In the genomic region with DNA sequence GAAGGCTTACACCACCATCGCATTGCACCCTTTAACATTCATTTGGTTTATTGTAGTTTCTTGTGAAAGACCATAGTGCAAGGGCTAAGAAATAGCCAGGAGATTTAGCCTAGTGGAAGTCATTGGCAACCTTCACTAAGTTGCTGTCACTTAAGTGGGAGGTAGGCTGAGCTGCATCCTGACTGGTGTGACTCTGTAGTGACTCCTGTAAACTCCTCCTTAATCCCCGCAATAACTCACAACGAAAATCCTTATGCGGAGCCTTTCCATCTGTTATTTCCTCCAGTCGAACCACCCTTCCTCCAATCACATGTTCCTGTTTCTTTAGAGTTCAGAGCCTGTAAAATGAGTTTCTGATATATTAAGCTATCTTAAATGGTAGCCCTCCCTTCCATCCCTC, we compare ENCODE assay signal across 8 mouse cellular contexts. TPM values are rescaled to one million over a fixed set of nuclear protein-coding genes. Genes with fewer than 3 reads are reported as not detected.
DNase-seq lines count a peak whose midpoint lies in the region; ATAC-seq lines count a peak whose summit lies in the region.

No protein-coding gene starts in this region.

- peak overlapping the region; percentile 100 for H3K27ac ChIP-seq in forebrain, embryonic 16.5 days (ENCODE audit: low read length)
- peak overlapping the region; percentile 100 for H3K27ac ChIP-seq in liver, embryonic 12.5 days
- H3K27ac ChIP-seq in stomach, embryonic 16.5 days (ENCODE audit: low read length), result peak overlapping the region; percentile 100

- no peaks in the 10 kb centered on the region for H3K9me3 ChIP-seq in forebrain, embryonic 16.5 days (ENCODE audit: control insufficient read depth, low read length)
- H3K9me3 ChIP-seq in liver, embryonic 12.5 days (replicated peaks), result no peaks in the 10 kb centered on the region
- H3K9me3 ChIP-seq in stomach, embryonic 16.5 days (replicated peaks; ENCODE audit: control insufficient read depth, low read length), result no peaks in the 10 kb centered on the region

- no peaks in the 10 kb centered on the region for H3K36me3 ChIP-seq in forebrain, embryonic 16.5 days (ENCODE audit: control insufficient read depth, insufficient read depth)
- H3K36me3 ChIP-seq in liver, embryonic 12.5 days, result peaks cover 18% of the 10 kb centered on the region
- no peaks in the 10 kb centered on the region for H3K36me3 ChIP-seq in stomach, embryonic 16.5 days (ENCODE audit: control insufficient read depth, insufficient read depth, low read length)

- H3K4me3 ChIP-seq in forebrain, embryonic 16.5 days (replicated peaks; ENCODE audit: low read length), result peak overlapping the region; percentile 96
- H3K4me3 ChIP-seq in liver, embryonic 12.5 days, result peak overlapping the region; percentile 95
- peak overlapping the region; percentile 85 for H3K4me3 ChIP-seq in stomach, embryonic 16.5 days (replicated peaks; ENCODE audit: low read length)

- peak overlapping the region; percentile 99 for H3K9ac ChIP-seq in forebrain, embryonic 16.5 days (replicated peaks; ENCODE audit: low read depth, low read length)
- H3K9ac ChIP-seq in liver, embryonic 12.5 days, result peak overlapping the region; percentile 97
- H3K9ac ChIP-seq in stomach, embryonic 16.5 days (ENCODE audit: low read length), result peak overlapping the region; percentile 95

- peak; percentile 49 for DNase-seq in kidney, adult 9 months
- DNase-seq in kidney, adult 18-20 months, result no peak
- DNase-seq in MN1 (ENCODE audit: low spot score), result peak; percentile 76
- DNase-seq in spleen, adult 18-20 months, result no peak
- DNase-seq in gastrocnemius, postnatal 10 days, result no peak

- peaks cover 21% of the 10 kb centered on the region for H3K4me1 ChIP-seq in forebrain, embryonic 16.5 days (replicated peaks; ENCODE audit: control insufficient read depth, insufficient read depth, low read length)
- peaks cover 84% of the 10 kb centered on the region for H3K4me1 ChIP-seq in liver, embryonic 12.5 days
- peaks cover 17% of the 10 kb centered on the region for H3K4me1 ChIP-seq in stomach, embryonic 16.5 days (ENCODE audit: control insufficient read depth, insufficient read depth, low read length)

- WGBS in forebrain, embryonic 16.5 days, result 20% methylated on average over 5 of the region's 5 CpGs
- WGBS in liver, embryonic 12.5 days (ENCODE audit: insufficient replicate concordance), result 13% methylated on average over 5 of the region's 5 CpGs
- 12% methylated on average over 5 of the region's 5 CpGs for WGBS in stomach, embryonic 16.5 days

- ATAC-seq in forebrain, embryonic 16.5 days, result peak; percentile 10; the same call in 1 of the 2 replicates
- ATAC-seq in liver, embryonic 12.5 days, result no peak
- no peak for ATAC-seq in stomach, embryonic 16.5 days (ENCODE audit: insufficient read depth, low FRiP score)

- no peaks in the 10 kb centered on the region for H3K27me3 ChIP-seq in forebrain, embryonic 16.5 days (replicated peaks; ENCODE audit: control insufficient read depth, insufficient read depth, low read length)
- no peaks in the 10 kb centered on the region for H3K27me3 ChIP-seq in liver, embryonic 12.5 days (replicated peaks)
- no peaks in the 10 kb centered on the region for H3K27me3 ChIP-seq in stomach, embryonic 16.5 days (ENCODE audit: control insufficient read depth, insufficient read depth, low read length)

- H3K4me2 ChIP-seq in forebrain, embryonic 16.5 days (ENCODE audit: low read length), result peak overlapping the region; percentile 74
- peak overlapping the region; percentile 74 for H3K4me2 ChIP-seq in liver, embryonic 12.5 days
- peak overlapping the region; percentile 71 for H3K4me2 ChIP-seq in stomach, embryonic 16.5 days (ENCODE audit: low read depth, low read length)

RNA-seq across cellular contexts. Expression of gene Dnajb12, which starts 0.5 kb away (rescaled TPM):
- polyA plus RNA-seq in forebrain, embryonic 16.5 days (2015; fragmentation: Nextera tagmentation; extraction: Ambion mirVana), result 18.5 and 21.2 TPM in 2 replicates
- 18.0 and 18.7 TPM in 2 replicates for polyA plus RNA-seq in liver, embryonic 12.5 days (2016; fragmentation: Nextera tagmentation; extraction: Ambion mirVana)
- 20.4 and 26.1 TPM in 2 replicates for polyA plus RNA-seq in stomach, embryonic 16.5 days (2015; fragmentation: Nextera tagmentation; extraction: Ambion mirVana)
- 10 to 100 TPM; 44.0 to 44.9 TPM for total RNA-seq in gastrocnemius, postnatal 10 days (2021)

Comparison
In these comparisons a context has a peak if more than half of its experiments do, and no peak if none do; other contexts are left out.
1. DNase-seq: peak in kidney, adult 9 months (single experiment) and MN1 (single experiment); none in kidney, adult 18-20 months (single experiment), spleen, adult 18-20 months (0 of 2) and gastrocnemius, postnatal 10 days (single experiment).
2. Peak in every context shown above with its lines, with median percentiles within 50 percentile points of each other: H3K27ac ChIP-seq, H3K4me2 ChIP-seq, H3K4me3 ChIP-seq and H3K9ac ChIP-seq.